Mouse (Mus musculus) v-Abl transformed pro-B cells (cell line): ENCODE results near the gene Ucp1.
"Not testable (repeated sequence)": the region's sequence is repeated elsewhere in the genome, so short reads cannot be mapped to it uniquely, and the experiment has no call there.

Experiments used
- in situ Hi-C, 2 experiments: fragments of 400-800 bp; cut with MboI; formaldehyde crosslinking; loops; one replicate each; pipeline ENCODE4 v1.15.1; 2025; ENCODE audit not compliant: unreplicated experiment in 2 of 2

Ucp1 gene

DNA sequence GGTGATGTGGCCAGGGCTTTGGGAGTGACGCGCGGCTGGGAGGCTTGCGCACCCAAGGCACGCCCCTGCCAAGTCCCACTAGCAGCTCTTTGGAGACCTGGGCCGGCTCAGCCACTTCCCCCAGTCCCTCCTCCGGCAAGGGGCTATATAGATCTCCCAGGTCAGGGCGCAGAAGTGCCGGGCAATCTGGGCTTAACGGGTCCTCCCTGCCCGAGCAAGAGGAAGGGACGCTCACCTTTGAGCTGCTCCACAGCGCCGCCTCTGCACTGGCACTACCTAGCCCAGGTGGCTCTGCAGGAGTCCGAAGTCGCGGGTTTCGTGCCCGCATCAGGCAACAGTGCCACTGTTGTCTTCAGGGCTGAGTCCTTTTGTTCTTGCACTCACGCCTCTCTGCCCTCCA, at the start of gene Ucp1:
Gene Ucp1, plus strand, starts transcription at position 177 of the 400 bp plus-strand sequence.
- in situ Hi-C loops: no loop called here

DNA sequence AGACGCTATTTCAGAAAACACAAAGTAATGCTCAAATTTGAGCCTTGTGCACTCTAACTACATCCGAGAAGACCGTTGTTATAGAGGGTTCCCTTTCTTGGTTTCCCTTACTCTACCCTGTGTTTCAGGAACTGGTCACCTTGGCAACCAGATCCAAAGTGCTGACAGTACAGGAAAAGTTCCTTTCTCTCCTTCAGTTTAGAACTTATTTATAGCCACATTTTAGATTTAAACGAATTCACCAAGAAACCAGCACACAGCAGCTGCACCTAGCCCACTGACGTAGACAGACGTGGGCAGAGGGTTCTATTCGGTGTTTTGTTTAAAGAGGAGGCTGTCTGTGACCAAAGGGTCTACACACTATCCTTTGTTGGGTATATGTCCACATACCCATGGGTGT, 46.0 kb upstream of the Ucp1 start:
- in situ Hi-C loops: no loop called here

DNA sequence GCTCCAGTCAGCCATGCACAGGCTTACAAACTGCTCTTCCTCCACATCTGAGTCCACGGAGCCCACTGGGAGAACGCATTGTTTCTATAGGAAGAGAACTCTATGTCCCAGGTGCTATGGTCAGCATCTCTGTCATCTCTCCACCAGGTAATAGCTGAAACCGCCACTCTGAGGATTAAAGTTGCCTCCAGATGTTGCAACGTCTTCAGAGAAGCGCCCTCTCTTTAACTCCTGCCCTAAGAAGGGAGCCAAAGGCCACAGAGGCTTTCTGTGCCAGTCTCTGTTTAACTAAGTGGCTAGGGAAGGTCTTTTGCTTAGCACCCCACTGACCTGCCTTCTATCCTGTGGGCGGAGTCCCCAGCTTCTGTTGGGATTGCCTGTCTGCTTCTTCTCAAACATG, 39.3 kb upstream of the Ucp1 start:
- in situ Hi-C loops: loop anchor here in 1 of 2 experiments (10.0 kb wide), 1 partner anchor 344 kb away; no protein-coding TSS in a partner anchor

DNA sequence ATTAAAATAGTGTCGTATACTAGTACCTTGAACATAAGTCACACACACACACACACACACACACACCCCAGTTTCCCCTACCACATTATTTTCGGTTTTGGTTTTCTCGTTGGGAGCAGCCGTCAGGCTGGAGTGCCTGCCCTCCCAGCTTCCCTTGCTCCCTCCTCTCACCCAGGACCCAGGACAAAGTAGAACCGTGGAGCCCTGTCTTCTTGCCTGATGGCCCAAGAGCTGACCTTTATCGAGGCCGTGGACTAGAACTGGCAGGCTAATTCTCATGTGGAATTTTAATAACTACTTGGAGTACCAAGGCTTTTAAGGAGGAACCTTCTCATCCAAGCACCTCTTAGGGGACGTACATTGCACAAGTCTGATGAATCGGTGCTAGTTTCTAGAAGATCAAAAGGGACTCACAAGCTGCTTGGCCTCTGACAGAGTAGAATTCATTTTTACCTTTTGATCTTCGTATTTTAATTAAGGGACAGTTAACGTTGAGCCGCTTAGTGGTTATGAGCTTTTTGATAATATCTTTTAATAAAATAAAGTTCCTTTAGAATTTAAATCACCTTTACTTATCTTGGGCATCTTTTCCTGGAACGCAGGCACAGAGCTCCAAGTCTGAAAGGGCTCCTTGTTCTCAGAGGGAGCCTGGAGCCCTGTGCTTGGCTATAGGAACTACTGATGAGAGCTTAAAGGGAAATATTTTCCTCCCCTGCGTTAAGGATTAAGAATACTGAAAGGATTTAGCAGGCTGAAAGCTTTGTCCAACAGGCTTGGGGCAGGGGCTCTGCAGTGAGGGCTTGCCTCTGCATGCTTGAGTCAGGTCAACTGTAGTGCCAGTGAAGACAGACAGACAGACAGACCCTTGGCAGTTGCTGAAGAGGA, 38.5 kb upstream of the Ucp1 start:
- in situ Hi-C loops: loop anchor here in 1 of 2 experiments (10.0 kb wide), 1 partner anchor 343 kb away; no protein-coding TSS in a partner anchor

DNA sequence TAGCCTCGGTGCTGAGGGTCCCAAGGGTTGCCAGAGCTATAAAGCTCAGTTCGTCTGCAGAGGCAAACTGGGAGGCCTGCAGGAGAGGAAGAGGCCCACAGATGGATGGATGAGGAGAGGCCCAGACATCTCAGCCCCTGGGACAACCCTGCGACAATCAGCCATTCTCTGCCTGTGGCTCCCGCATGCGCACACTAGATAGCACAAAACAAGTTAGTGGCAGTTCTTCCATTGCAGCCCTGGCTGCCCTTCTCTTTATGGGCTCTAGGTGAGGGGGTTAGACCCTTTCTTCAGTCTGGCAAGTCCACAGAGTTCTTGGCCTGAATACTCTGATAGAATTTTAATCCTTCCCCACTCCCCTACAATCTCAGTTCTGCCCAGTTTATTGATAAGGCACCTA, 37.4 kb upstream of the Ucp1 start:
- in situ Hi-C loops: loop anchor here in 1 of 2 experiments (10.0 kb wide), 1 partner anchor 342 kb away; no protein-coding TSS in a partner anchor

DNA sequence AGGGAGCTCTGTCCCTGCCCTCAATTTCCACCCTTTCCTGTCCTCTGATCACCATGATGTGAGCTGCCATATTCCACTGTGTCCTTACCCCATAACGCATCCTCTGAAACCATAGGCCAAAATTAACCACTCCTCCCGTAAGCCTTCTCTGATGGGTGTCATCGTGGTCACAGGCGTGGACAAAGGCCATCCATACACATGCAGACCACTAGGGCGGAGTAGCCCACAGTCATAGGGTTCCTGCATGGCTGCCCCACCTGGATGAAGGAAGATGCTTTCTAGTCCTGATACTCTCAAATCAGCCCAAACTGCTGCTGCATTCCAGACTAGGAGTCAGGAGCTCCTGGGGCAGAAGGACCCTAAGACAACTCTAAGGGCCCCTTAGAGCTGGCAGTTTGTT, 32.5 kb upstream of the Ucp1 start:
- in situ Hi-C loops: loop anchor here (5.0 to 10.0 kb wide), 3 partner anchors 155 to 337 kb away; no protein-coding TSS in a partner anchor

DNA sequence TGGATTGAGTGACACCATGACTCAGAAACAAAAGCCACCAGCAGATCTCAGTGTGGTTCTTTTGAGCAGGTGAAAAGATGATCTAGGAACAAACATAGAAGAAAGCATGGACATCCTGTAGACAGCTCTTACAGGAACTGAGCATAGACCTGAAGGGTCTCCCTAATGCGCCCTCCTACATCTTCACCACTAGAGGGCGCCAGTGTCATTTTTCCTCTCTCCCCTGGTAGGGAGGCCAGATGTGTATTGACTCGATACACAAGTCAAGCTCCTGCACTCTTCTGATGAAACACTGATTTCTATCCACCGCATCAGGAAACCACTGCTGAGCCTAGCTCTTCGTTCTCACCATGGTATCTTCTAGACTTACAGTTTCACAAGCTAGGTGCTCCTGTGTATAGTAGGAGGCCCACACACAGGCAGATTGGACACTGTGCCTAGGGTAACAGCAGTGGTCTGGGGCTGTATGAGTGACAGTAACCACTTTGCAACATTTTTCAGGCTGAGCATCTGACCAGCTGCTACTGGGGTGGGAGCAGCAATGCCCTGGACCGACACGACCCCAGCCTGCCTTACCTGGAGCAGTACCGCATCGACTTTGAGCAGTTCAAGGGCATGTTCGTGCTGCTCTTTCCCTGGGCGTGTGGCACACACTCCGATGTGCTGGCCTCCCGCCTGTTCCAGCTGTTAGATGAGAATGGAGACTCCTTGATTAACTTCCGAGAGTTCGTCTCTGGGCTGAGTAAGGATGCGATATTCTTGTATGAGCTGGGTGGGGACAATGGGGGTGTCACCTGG, 29.5 kb upstream of the Ucp1 start:
- in situ Hi-C loops: loop anchor here (10.0 kb wide), 1 partner anchor 364 kb away; no protein-coding TSS in a partner anchor

DNA sequence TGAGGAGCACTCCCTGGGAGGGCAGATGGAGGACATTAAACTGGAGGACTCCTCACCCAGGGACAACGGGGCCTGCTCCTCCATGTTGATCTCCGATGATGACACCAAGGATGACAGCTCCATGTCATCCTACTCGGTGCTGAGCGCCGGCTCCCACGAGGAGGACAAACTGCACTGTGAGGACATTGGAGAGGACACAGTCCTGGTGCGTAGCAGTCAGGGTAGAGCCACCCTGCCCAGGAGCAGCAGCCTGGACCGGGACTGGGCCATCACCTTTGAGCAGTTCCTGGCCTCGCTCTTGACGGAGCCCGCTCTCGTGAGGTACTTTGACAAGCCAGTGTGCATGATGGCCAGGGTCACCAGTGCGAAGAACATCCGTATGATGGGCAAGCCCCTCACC, 19.0 kb upstream of the Ucp1 start:
- in situ Hi-C loops: no loop called here

DNA sequence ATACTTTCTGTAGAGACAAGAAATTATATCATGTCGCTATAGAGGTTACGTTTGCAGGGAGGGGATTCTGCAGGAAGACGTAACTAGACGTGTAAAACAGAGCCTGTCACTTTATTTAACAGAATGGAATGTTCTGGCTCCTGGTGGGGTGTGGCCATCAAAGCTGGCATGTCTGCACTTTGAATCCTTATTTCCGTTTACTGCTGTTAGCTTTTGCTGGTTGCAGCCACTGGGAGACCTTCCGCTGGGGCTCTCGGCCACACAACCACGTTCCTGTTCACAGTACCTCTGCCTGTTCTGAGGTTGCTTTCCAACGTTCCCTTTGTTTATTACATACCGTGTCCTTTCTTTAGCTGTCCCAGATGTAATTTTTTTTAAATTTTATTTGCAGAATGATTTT, 17.7 kb upstream of the Ucp1 start:
- in situ Hi-C loops: no loop called here

DNA sequence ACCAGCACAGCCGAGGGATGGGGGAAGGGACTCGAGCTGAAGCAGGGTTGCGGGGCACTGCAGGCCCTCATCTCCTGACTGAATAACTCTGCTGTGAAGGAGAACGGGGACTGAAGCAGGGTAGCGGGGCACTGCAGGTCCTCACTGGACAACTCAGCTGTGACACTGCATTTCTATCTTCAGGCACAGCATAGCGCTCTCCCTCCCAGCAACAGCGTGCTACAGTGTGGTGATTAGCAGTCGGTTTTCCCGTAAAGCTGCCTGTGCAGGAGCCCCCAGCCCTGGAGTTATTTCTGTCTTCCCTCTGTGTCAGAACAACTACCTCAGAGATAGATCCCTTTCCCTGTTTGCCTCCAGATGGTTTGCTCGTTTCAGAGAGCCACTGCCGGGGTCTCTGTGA, 15.7 kb upstream of the Ucp1 start:
- in situ Hi-C loops: no loop called here

DNA sequence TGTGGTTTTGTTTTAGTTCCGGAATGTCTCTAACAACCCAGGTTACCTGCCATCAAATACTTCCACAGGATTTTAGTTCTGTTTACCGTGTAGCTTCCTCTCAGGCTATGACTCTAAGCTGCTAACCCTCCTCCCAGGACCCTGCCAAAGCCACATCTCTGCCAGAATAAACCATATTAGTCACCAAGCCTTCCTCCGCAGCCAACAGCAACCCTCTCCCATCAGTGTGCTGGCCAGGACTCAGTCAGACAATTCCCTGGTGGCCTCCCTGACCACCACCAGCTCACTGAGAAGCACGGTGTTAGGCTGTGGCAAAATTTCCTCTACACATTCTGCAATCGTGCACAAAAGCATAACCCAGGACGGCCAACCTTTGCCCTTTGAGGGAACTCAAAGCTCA, 11.7 kb upstream of the Ucp1 start:
- in situ Hi-C loops: no loop called here

DNA sequence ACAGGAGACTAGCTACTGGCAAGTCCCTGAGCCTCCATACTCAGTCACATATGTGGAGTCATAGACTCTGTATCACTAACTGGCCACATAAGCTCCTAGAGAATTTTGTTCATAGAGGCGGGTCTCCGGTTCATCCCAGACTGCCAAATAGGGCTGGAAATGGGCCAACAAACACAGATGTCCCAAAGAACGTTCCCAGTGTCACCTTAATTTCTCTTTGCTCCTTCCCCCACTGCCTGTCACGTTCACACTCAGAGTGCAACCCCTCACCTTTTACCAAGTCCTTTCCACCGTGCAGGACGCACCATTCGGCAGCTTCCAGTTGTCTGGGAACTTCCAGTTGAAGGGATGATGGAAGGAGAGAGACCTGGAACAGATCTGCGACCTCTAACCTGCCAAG, 4.8 kb upstream of the Ucp1 start:
- in situ Hi-C loops: no loop called here

DNA sequence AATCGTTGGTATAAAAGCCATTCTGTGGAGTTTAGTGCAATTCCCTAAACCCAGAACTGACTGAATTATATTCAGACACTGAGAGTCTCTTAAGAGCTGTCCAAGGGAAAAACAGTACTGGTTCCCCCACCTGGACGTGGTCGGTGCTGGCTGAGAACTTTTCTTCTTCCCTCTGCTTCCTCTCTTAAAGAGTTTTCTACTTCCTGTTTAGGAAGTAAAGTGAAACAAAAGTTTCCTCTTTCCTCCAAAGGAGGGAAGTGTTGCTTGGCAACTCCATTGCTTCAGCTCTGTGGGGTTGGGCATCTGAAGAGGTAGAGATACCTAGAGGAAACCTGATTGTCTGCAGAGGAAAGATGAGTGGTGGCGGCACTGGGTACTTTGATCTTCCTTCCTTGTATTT, 7.2 kb downstream of the Ucp1 start:
- in situ Hi-C loops: no loop called here

DNA sequence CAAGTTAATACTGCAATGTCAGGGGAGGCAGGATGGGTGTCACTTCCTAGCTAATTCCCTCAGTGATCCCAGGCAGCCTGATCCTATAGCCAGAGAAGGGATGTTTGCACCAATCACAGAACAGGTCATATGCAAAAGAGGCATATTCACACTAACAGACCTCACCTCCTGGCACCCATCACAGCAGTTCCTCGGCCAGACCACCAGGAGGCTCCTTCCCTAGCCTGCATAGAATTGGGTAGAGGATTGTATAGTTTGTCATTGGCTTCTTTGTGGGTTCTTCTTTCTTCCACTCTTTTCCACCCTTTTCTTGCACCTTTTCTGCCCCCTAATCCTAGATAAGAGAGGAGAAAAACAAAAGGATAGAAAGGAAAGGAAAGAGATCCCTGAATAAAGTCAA, 10.0 kb downstream of the Ucp1 start:
- in situ Hi-C loops: no loop called here

DNA sequence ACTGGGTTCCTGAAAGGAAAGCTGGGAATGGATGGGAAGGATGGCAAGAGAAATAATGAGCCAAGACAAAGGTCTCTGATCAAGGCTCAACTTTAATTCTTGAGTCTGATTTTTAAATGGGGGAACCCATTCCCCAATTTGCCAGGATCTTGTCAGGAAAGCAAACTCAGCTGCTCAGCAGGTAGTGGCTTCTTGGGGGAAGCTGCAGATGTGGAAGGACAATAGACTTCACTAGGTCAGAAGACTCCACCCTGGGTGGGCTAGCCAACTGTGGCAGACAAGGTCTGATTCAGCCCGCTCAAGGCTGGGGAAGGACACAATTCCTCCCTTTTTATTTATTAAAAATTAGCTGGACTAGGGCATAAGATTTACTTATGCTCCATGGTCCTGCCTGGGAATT, 14.8 kb downstream of the Ucp1 start:
- in situ Hi-C loops: no loop called here

DNA sequence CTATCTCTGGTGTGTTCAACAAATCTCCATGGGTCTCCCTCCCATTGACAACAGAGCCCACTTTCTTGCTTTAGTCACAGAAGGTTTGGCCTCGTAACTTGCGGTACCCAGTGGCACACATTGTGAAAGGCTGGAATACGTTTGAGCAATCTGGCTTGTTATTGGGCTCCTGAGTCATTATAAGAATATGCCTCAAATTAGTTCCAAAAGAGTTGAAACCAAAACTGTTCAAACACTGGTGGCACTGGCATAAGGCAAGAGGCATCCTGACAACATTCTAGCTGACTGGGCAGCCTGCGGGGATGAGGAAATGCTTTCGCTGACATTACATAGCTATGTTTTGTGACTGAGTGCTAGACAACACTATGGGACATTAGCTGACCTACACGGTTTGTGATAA, 19.7 kb downstream of the Ucp1 start:
- in situ Hi-C loops: no loop called here

DNA sequence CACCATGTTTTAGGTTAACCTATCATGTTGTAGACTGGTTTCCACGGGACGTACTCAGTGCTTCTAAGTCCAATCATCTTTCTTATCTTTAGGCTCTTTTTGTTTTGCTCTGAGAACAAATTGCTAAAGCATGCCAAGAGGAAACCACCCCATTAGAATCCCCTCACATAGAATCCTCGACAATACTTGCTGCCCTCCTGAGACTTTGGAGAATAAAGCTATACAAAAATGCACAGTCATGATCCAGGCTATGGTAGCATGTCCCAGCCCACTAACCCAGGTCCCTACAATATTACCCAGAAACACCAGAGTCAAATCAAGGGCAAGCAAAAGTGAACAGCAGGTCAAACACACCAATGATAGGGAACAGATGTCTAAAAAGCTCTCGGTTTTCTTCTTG, 24.9 kb downstream of the Ucp1 start:
- in situ Hi-C loops: not testable (repeated sequence)

DNA sequence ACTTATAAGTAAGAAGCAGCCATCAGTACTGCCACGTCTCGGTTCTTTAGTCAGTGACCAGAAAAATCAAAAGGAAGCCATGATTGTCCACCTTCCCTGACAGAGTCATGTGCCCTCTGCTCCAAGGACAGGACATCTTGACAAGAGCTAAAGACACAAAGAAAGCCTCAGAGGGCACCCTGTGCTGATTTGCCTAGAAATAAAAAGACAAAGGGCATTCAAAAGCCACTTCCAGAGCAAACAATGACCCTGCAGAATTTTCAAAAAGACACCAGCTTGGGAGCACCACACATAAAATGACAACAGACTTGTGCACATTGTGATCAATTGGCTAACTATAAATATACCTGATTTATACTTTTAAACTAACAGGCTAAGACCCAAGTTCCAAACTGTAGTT, 25.5 kb downstream of the Ucp1 start:
- in situ Hi-C loops: no loop called here

DNA sequence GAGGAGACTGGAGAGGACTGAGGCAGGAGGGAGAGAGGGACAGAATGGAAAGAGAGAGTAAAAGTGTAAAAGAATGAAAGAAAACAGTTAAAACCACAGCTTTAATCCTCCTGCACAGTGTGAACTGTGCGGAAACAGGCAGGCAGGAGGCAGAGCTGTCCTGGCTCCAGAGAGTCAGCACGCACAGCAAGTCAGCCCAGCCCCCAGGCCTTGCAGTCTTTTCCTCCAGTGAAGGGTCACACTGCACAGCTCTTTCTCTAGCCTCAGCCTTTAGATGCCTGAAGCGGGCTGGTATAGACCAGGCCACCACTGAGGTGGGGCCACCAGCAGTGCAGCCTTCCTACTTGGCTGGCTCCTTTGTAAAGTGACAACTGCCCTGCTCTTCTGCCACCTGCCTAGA, 30.4 kb downstream of the Ucp1 start:
- in situ Hi-C loops: loop anchor here (10.0 kb wide), 2 partner anchors 124 to 216 kb away; no protein-coding TSS in a partner anchor

DNA sequence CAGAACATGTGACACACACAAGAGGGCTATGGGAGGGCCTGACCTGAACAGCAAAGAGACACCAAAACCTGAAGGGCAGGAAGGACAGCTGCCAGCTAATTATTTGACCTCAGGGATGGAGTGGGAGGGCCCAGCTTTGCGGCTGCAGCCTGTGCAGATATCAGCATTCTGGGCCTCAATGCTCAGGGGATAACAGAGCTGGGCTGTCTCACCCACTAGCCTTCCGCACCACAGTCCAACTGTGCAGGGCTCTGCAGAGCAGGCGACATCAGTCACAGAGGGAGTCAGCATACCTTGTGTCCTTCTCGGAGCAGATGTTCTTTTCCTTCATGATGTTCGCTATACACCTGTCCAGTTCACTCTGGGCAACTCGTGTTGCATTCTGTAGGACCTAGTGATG, 32.2 kb downstream of the Ucp1 start:
- in situ Hi-C loops: loop anchor here (10.0 kb wide), 2 partner anchors 122 to 218 kb away; no protein-coding TSS in a partner anchor

DNA sequence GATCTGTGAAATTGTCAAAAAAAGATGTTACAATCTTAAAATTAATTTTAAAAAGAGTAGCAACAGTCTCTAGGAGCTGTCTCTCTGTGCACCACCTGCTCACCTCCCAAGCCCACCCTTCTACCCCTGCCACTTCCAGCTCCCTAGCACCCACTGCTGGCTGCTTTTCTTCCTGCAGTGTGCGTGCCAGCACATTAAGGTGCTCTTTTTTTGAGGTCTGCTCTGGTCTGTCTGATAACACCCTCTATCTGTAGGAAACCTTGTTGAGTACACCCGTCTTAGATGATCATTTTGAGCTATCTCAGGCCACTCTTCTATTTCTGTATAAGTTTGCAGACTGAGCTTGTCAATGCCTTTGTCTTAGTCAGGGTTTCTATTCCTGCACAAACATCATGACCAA, 32.9 kb downstream of the Ucp1 start:
- in situ Hi-C loops: loop anchor here (10.0 kb wide), 2 partner anchors 122 to 218 kb away; no protein-coding TSS in a partner anchor
